Mouse (Mus musculus): Measurements from ENCODE around the gene D630003M21Rik. TPM values are rescaled to one million over a fixed set of nuclear protein-coding genes. Genes with fewer than 3 reads are reported as not detected.

Gene D630003M21Rik
- polyA plus RNA-seq, 1 experiment from 2014 or later = 0.61 TPM

DNA sequence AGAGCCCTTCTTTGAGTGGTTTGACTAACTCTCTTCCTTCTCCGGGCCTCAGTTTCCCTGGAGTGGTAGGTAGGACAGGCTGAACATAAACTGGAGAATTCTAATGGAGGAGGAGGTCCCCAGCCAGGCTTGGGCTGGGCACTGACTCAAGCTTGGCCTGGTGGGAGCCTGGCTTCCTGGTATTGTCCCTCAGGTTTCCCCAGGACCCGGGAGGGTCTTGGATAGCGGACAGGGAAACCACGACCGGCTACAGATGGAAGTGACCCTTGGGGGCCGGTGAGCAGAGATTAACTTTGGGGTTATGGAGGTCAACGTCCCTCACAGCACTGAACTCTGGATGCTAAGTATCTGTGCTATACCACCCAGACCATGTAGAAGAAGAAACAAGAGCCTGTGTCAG is 87.8 kb downstream of the D630003M21Rik start:
- Histone ChIP-seq H3K27me3 (no peaks in the 10 kb centered on the region), H3K4me2 (peak overlapping the region; percentile 81), H3K27ac (replicated peaks) (peak overlapping the region; percentile 97), H3K9me3 (replicated peaks) (no peaks in the 10 kb centered on the region), H3K36me3 (replicated peaks) (peaks cover 73% of the 10 kb centered on the region), H3K4me3 (replicated peaks) (peak overlapping the region; percentile 90), H3K9ac (peak overlapping the region; percentile 58), H3K4me1 (replicated peaks) (peaks cover 79% of the 10 kb centered on the region)
- no peak for ATAC-seq (ENCODE audit: insufficient read depth)
- 56% methylated on average over 7 of the region's 7 CpGs for WGBS (ENCODE audit: insufficient replicate concordance)

DNA sequence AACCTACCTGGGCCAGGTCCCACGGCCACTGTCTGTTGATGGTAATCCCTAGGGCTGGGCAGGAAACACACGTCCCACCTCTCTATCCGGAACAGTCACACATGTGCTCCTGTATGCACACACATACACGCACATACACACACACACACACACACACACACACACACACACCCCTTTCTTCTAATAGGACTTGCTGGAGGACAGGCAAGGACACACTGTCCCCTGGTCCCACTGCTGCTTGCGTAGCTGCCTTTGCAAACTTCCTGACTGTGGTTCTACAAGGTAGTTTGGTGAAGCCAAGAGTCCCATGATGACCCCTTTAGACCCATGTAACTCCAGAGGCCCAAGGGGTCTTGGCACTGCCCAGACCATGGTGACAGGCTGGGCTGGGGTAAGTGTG is 88.4 kb downstream of the D630003M21Rik start:
- H3K4me3 ChIP-seq (replicated peaks) = 0 out of 2 replicates have a peak overlapping the region, but pooled peaks have one; percentile 90
- WGBS (ENCODE audit: insufficient replicate concordance) = 69% methylated on average over 5 of the region's 5 CpGs
- peak overlapping the region; percentile 97 for H3K27ac ChIP-seq (replicated peaks)
- no peaks in the 10 kb centered on the region for H3K9me3 ChIP-seq (replicated peaks)
- peaks cover 79% of the 10 kb centered on the region for H3K36me3 ChIP-seq (replicated peaks)
- ATAC-seq (ENCODE audit: insufficient read depth) = no peak
- H3K4me1 ChIP-seq (replicated peaks) = peaks cover 85% of the 10 kb centered on the region
- H3K27me3 ChIP-seq = no peaks in the 10 kb centered on the region
- H3K9ac ChIP-seq = peak overlapping the region; percentile 58; the same call in 1 of the 2 replicates
- peak overlapping the region; percentile 81 for H3K4me2 ChIP-seq

DNA sequence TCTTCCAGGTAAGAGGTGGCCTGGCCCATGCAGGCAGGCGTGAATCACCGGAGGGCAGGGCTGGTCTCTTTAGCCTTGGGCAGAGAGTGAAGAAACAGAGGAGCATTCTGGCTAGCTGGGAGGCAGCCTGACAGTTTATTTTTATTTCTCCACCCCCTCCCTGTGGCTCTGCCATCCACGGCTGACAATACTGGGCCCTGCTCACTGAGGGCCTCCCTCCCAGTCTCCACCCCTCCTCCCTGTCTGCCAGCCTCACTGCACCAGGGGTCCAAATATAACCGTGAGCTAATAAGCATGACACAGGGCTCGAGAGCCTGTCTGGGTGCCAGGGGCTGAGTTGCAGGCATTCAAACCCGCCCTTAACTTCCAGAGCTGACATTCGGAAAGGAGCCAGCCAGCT is 89.4 kb downstream of the D630003M21Rik start:
- peak overlapping the region; percentile 81; the same call in 1 of the 2 replicates for H3K4me2 ChIP-seq

DNA sequence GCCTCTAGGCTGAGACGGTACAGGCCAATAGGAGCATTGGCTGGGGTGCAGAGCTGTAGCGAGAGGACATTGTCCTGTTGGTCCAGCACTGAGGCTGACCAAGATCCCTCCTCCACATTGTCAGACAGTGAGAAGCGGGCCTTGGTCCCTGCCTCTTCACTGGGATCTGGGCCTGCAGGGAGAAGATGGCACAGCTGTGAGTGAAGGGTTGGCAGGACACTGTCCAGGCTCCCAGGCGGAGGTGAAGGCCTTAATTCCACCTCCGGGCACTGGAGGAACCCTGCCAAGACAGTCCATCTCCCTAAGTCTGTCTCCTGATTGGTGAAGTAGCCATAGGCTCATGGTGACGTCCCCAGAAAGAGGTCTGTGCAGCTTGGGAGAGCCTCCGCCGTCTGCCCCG is 90.2 kb downstream of the D630003M21Rik start:
- Histone ChIP-seq H3K4me3 (replicated peaks) (no peak overlapping the region), H3K9me3 (replicated peaks) (no peaks in the 10 kb centered on the region), H3K27me3 (no peaks in the 10 kb centered on the region), H3K4me1 (replicated peaks) (peaks cover 83% of the 10 kb centered on the region), H3K36me3 (replicated peaks) (peaks cover 98% of the 10 kb centered on the region), H3K9ac (no peak overlapping the region), H3K27ac (replicated peaks) (0 out of 2 replicates have a peak overlapping the region, but pooled peaks have one; percentile 97), H3K4me2 (no peak overlapping the region)
- ATAC-seq (ENCODE audit: insufficient read depth) = no peak
- 88% methylated on average over 9 of the region's 9 CpGs for WGBS (ENCODE audit: insufficient replicate concordance)

More for the DNA sequence above, 89.4 kb downstream of the D630003M21Rik start:
- ATAC-seq (ENCODE audit: insufficient read depth) = no peak
- peaks cover 85% of the 10 kb centered on the region for H3K4me1 ChIP-seq (replicated peaks)
- H3K4me3 ChIP-seq (replicated peaks) = no peak overlapping the region
- H3K27me3 ChIP-seq = no peaks in the 10 kb centered on the region
- no peaks in the 10 kb centered on the region for H3K9me3 ChIP-seq (replicated peaks)
- 51% methylated on average over 7 of the region's 7 CpGs for WGBS (ENCODE audit: insufficient replicate concordance)
- peaks cover 89% of the 10 kb centered on the region for H3K36me3 ChIP-seq (replicated peaks)
- peak overlapping the region; percentile 14 for H3K9ac ChIP-seq
- H3K27ac ChIP-seq (replicated peaks) = peak overlapping the region; percentile 97; the same call in 1 of the 2 replicates

DNA sequence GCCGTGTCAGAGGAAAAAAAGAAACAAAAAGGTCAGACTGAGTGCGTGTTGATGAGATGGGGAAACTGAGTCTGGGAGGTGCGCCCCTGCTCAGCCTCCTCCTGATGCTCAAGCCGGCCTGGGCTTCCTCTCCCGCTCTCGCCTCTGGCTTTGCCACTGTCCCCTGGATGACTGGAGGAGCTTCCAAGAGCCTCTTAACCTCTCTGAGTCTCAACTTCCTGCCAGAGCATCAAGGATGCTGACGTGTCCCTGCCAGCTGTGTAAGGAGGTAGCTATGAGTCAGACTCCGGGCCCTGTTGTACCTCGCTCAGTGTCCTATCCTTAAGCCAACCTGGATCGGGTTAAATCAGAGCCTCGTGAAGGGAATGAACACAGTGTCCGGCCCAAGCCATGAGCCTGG is 91.3 kb downstream of the D630003M21Rik start:
- Histone ChIP-seq H3K36me3 (replicated peaks) (peaks cover 100% of the 10 kb centered on the region), H3K27me3 (no peaks in the 10 kb centered on the region), H3K9ac (no peak overlapping the region), H3K4me1 (replicated peaks) (peaks cover 83% of the 10 kb centered on the region), H3K4me3 (replicated peaks) (no peak overlapping the region), H3K4me2 (no peak overlapping the region), H3K27ac (replicated peaks) (0 out of 2 replicates have a peak overlapping the region, but pooled peaks have one; percentile 1), H3K9me3 (replicated peaks) (no peaks in the 10 kb centered on the region)
- ATAC-seq (ENCODE audit: insufficient read depth) = no peak
- WGBS (ENCODE audit: insufficient replicate concordance) = 89% methylated on average over 12 of the region's 12 CpGs

DNA sequence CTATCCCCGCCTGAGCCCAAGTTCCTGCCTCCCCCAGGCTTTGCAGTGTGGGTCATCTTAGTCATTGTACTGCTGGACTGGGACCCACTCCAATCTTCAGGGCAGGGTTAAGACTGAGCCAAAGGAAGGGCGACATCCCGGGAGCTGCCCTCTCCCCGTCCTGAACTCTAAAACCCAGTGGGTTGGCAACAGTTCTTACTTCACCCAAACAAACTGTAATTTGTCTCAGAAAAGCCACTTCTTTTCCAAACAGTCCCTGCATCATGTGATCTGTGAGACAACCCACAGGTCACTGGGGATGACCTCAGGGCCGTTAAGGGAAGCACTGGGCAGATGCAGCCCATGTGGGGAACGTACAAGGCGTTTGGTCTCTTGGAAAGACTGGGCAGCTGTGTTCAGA is 92.8 kb downstream of the D630003M21Rik start:
- H3K27me3 ChIP-seq = no peaks in the 10 kb centered on the region
- H3K36me3 ChIP-seq (replicated peaks) = peaks cover 100% of the 10 kb centered on the region
- peaks cover 69% of the 10 kb centered on the region for H3K4me1 ChIP-seq (replicated peaks)
- no peak for ATAC-seq (ENCODE audit: insufficient read depth)
- WGBS (ENCODE audit: insufficient replicate concordance) = 64% methylated on average over 7 of the region's 7 CpGs
- H3K4me3 ChIP-seq (replicated peaks) = no peak overlapping the region
- H3K9me3 ChIP-seq (replicated peaks) = no peaks in the 10 kb centered on the region
- H3K4me2 ChIP-seq = no peak overlapping the region
- H3K9ac ChIP-seq = no peak overlapping the region
- H3K27ac ChIP-seq (replicated peaks) = peak overlapping the region; percentile 38; the same call in 1 of the 2 replicates

DNA sequence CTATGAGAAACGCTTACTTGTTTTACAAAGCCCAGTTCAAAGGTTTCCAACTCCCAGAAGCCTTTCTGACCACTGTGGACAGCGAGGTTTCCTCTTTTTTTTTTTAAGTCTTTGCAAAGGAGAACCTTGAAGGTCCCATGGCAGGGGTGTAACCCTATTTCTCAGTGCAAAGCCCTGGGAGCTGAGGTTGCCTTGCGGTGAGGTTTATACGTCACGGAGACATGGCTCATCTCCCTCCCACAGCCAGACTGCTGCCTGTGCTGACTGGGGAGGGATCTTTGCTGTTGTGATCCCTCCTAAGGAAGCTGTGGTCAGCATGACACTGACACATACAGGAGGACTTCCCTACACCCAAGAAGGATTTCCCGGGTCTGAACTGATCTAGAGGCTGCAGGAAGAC is 96.0 kb downstream of the D630003M21Rik start:
- Histone ChIP-seq H3K4me3 (replicated peaks) (no peak overlapping the region), H3K27me3 (no peaks in the 10 kb centered on the region), H3K9me3 (replicated peaks) (no peaks in the 10 kb centered on the region), H3K36me3 (replicated peaks) (peaks cover 100% of the 10 kb centered on the region), H3K4me1 (replicated peaks) (peaks cover 62% of the 10 kb centered on the region), H3K9ac (no peak overlapping the region), H3K4me2 (no peak overlapping the region), H3K27ac (replicated peaks) (no peak overlapping the region; the same call in 1 of the 2 replicates)
- no peak for ATAC-seq (ENCODE audit: insufficient read depth)
- WGBS (ENCODE audit: insufficient replicate concordance) = 36% methylated on average over 6 of the region's 6 CpGs

Small RNA genes within 50 kb of the gene (microRNA-seq; reads per million reads assigned to microRNA genes)
- gene Mir7685 = not detected

Other genes starting within 250 kb of the D630003M21Rik start
- gene Tti1, start 200.8 kb downstream of the D630003M21Rik start, polyA plus RNA-seq (2015; fragmentation: Nextera tagmentation; extraction: Ambion mirVana) = 12.0 and 12.2 TPM in 2 replicates
- 27.5 and 28.6 TPM in 2 replicates for gene Rprd1b, start 200.7 kb downstream of the D630003M21Rik start, polyA plus RNA-seq (2015; fragmentation: Nextera tagmentation; extraction: Ambion mirVana)
- gene Tgm2, start 82.8 kb downstream of the D630003M21Rik start, polyA plus RNA-seq (2015; fragmentation: Nextera tagmentation; extraction: Ambion mirVana) = 67.7 and 77.8 TPM in 2 replicates
- gene Bpi, start 28.9 kb upstream of the D630003M21Rik start, polyA plus RNA-seq (2015; fragmentation: Nextera tagmentation; extraction: Ambion mirVana) = not detected in 2 replicates
- 50.6 and 56.8 TPM in 2 replicates for gene Lbp, start 77.3 kb upstream of the D630003M21Rik start, polyA plus RNA-seq (2015; fragmentation: Nextera tagmentation; extraction: Ambion mirVana)
- gene Snhg11, start 146.4 kb upstream of the D630003M21Rik start, polyA plus RNA-seq (2015; fragmentation: Nextera tagmentation; extraction: Ambion mirVana) = 1.5 and 2.3 TPM in 2 replicates
- 5.0 and 5.2 TPM in 2 replicates for gene Ralgapb, start 180.6 kb upstream of the D630003M21Rik start, polyA plus RNA-seq (2015; fragmentation: Nextera tagmentation; extraction: Ambion mirVana)